Mouse (Mus musculus): ENCODE data around the gene Olfr173.

GRCm38 (mm10) chr16:58756191-58756590 lies 43.9 kb downstream of the Olfr173 start:
- TF ChIP-seq CHD2 (IDR thresholded peaks at IDR 0.05; ENCODE audit: low read depth, low read length) (no peak), ZNF384 (IDR thresholded peaks at IDR 0.05; ENCODE audit: low read depth, low read length) (no peak), MAFK (IDR thresholded peaks at IDR 0.05; ENCODE audit: insufficient read depth, low read depth, low read length) (no peak), HCFC1 (IDR thresholded peaks at IDR 0.05; ENCODE audit: borderline replicate concordance, insufficient read depth, low read length) (no peak)
